Mouse (Mus musculus): ENCODE data around the gene Gm10273. TPM values are rescaled to one million over a fixed set of nuclear protein-coding genes. Genes with fewer than 3 reads are reported as not detected.

Gm10273 gene
- polyA plus RNA-seq, 1 experiment from 2014 or later = 3.4 TPM

DNA sequence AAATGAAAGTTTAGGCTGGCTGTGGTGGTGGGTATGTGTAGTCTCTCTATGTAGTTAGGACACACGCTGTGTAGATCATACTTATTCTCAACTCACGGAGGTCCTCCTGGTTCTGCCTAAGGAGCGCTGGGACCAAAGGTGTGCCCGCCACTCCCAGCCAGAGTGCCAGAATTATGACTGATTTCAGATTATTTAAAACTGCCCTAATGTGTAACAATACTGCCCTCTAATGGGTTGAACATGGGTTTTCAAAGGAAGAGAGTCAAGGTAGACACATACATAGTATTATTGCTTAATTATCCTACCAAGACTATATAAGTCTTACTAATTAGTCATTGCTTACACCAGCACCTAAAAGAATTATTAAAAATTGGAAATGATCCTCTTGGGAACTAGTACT, 36.7 kb upstream of the Gm10273 start:
- Histone ChIP-seq H3K27me3 (replicated peaks; ENCODE audit: control insufficient read depth, insufficient read depth, low read length) (no peaks in the 10 kb centered on the region), H3K4me3 (ENCODE audit: low read depth, low read length) (no peak overlapping the region), H3K4me1 (replicated peaks; ENCODE audit: control insufficient read depth, insufficient read depth, low read length) (no peaks in the 10 kb centered on the region), H3K4me2 (replicated peaks; ENCODE audit: low read depth) (no peak overlapping the region), H3K9ac (ENCODE audit: low read depth, low read length) (no peak overlapping the region), H3K36me3 (ENCODE audit: control insufficient read depth, insufficient read depth) (peaks cover 37% of the 10 kb centered on the region), H3K9me3 (ENCODE audit: control insufficient read depth) (no peaks in the 10 kb centered on the region), H3K27ac (ENCODE audit: low read depth, low read length) (no peak overlapping the region)
- peak; percentile 62 for TF ChIP-seq CTCF (IDR thresholded peaks at IDR 0.05; ENCODE audit: low read depth)
- 81% methylated on average over 4 of the region's 4 CpGs for WGBS
- ATAC-seq = no peak

DNA sequence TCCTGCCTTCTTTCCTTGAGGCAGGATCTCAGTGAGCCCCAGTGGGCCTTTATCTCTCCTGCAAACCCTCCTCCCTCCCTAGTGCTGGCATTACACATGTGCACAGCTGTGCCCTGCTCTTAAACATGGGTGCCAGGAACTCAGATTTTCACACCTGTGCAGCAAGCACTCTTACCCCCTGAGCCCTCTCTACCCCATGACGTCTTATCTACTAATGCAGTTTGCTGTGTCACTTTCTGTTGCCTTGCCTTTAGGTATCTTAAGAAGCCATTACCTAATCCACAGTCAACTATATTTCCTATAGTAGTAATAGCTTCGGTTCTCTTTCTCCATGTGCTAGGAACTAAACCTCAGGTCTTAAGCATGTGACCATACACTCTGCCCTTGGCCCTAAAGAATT, 32.2 kb upstream of the Gm10273 start:
- 87% methylated on average over 2 of the region's 2 CpGs for WGBS
- H3K9ac ChIP-seq (ENCODE audit: low read depth, low read length) = no peak overlapping the region
- H3K9me3 ChIP-seq (ENCODE audit: control insufficient read depth) = no peaks in the 10 kb centered on the region
- H3K27me3 ChIP-seq (replicated peaks; ENCODE audit: control insufficient read depth, insufficient read depth, low read length) = no peaks in the 10 kb centered on the region
- no peak for ATAC-seq
- peaks cover 55% of the 10 kb centered on the region for H3K36me3 ChIP-seq (ENCODE audit: control insufficient read depth, insufficient read depth)
- no peaks in the 10 kb centered on the region for H3K4me1 ChIP-seq (replicated peaks; ENCODE audit: control insufficient read depth, insufficient read depth, low read length)
- no peak overlapping the region for H3K27ac ChIP-seq (ENCODE audit: low read depth, low read length)
- TF ChIP-seq CTCF (IDR thresholded peaks at IDR 0.05; ENCODE audit: low read depth) = no peak
- no peak overlapping the region for H3K4me2 ChIP-seq (replicated peaks; ENCODE audit: low read depth)
- no peak overlapping the region for H3K4me3 ChIP-seq (ENCODE audit: low read depth, low read length)

DNA sequence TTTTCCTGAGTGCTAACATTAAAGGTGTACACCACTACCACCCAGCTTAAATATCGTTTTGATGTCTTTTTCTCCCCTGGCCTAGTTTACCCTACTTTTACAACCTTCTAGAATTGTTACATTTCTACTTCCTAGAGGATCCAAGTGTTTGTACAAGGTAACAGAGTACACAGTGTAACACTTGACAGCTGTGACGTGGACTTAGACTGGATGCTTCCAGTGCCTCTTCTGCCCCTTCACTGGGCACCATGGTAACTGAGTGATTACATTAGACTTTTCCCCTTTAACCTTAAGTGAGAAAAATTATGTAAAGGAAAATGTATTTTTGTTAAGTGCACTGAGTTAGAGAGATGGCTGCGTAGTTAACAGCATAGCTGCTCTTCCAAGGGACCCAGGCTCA, 30.9 kb upstream of the Gm10273 start:
- Histone ChIP-seq H3K9ac (ENCODE audit: low read depth, low read length) (no peak overlapping the region), H3K4me2 (replicated peaks; ENCODE audit: low read depth) (no peak overlapping the region), H3K4me1 (replicated peaks; ENCODE audit: control insufficient read depth, insufficient read depth, low read length) (no peaks in the 10 kb centered on the region), H3K27me3 (replicated peaks; ENCODE audit: control insufficient read depth, insufficient read depth, low read length) (no peaks in the 10 kb centered on the region), H3K9me3 (ENCODE audit: control insufficient read depth) (no peaks in the 10 kb centered on the region), H3K27ac (ENCODE audit: low read depth, low read length) (no peak overlapping the region), H3K36me3 (ENCODE audit: control insufficient read depth, insufficient read depth) (peaks cover 65% of the 10 kb centered on the region), H3K4me3 (ENCODE audit: low read depth, low read length) (no peak overlapping the region)
- ATAC-seq = no peak
- WGBS = 67% methylated on average over 3 of the region's 3 CpGs
- TF ChIP-seq CTCF (IDR thresholded peaks at IDR 0.05; ENCODE audit: low read depth) = no peak

DNA sequence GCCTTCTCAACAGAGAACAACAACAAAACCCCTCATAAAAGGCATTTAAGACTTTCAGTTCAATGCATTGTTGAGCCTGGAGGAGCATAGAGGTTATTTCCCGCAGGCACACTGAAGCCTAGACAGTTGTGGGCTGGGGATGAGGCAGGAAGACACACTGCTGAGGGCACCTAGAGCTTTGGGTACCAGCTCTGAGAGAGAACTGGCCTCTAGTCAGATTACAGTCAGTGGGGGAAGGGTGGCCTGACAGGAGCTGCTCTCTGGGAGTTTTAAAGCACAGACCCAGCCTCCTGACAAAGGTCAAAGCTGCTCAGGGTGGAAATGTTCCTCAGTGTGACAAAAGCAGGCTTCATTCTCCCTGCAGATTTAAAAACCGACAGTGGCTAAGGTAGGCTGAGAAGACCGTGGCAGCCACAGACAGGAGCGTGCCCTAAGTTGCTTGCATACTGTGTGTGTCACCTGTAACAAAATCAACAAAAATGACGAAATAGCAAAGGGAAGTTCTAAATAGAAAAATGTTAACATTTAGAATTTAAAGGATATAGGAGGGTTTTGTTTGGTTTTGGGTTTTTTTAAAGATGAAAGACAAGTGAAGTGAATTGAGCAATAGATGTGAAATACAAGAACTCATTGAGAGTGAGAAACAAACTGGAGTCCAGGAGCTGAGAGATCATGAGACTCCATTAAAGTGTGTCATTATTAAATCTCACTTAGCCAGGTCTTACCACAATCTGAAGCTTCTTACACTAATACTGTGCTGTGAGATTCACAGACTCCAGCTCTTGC, 29.4 kb upstream of the Gm10273 start:
- TF ChIP-seq CTCF (IDR thresholded peaks at IDR 0.05; ENCODE audit: low read depth) = no peak
- no peak overlapping the region for H3K9ac ChIP-seq (ENCODE audit: low read depth, low read length)
- no peak overlapping the region for H3K27ac ChIP-seq (ENCODE audit: low read depth, low read length)
- no peak overlapping the region for H3K4me2 ChIP-seq (replicated peaks; ENCODE audit: low read depth)
- H3K36me3 ChIP-seq (ENCODE audit: control insufficient read depth, insufficient read depth) = peaks cover 73% of the 10 kb centered on the region
- no peaks in the 10 kb centered on the region for H3K9me3 ChIP-seq (ENCODE audit: control insufficient read depth)
- no peak overlapping the region for H3K4me3 ChIP-seq (ENCODE audit: low read depth, low read length)
- WGBS = 84% methylated on average over 5 of the region's 5 CpGs
- no peak for ATAC-seq
- no peaks in the 10 kb centered on the region for H3K4me1 ChIP-seq (replicated peaks; ENCODE audit: control insufficient read depth, insufficient read depth, low read length)
- H3K27me3 ChIP-seq (replicated peaks; ENCODE audit: control insufficient read depth, insufficient read depth, low read length) = no peaks in the 10 kb centered on the region

DNA sequence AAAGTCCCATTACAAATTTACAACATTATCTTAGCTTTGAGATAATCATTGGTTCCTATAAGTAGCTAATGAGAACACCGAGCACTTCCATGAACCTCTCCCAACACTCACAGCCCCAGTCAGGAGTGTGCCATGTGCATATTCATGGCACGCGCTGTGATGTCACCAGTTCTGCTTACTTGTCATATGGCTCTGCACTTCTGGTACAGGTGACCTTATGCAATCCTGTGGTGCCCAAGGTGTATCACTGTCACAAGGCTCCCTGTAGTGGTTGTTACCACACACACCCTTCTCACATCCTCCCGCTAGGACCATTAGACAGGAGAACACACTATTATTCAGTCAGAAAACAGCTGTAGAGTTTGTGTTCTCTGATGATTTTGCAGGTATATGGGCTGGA, 28.7 kb upstream of the Gm10273 start:
- Histone ChIP-seq H3K36me3 (ENCODE audit: control insufficient read depth, insufficient read depth) (peaks cover 75% of the 10 kb centered on the region), H3K27me3 (replicated peaks; ENCODE audit: control insufficient read depth, insufficient read depth, low read length) (no peaks in the 10 kb centered on the region), H3K9me3 (ENCODE audit: control insufficient read depth) (no peaks in the 10 kb centered on the region), H3K27ac (ENCODE audit: low read depth, low read length) (no peak overlapping the region), H3K4me1 (replicated peaks; ENCODE audit: control insufficient read depth, insufficient read depth, low read length) (no peaks in the 10 kb centered on the region), H3K9ac (ENCODE audit: low read depth, low read length) (no peak overlapping the region), H3K4me2 (replicated peaks; ENCODE audit: low read depth) (no peak overlapping the region), H3K4me3 (ENCODE audit: low read depth, low read length) (no peak overlapping the region)
- no peak for ATAC-seq
- TF ChIP-seq CTCF (IDR thresholded peaks at IDR 0.05; ENCODE audit: low read depth) = no peak
- 96% methylated on average over 4 of the region's 4 CpGs for WGBS

DNA sequence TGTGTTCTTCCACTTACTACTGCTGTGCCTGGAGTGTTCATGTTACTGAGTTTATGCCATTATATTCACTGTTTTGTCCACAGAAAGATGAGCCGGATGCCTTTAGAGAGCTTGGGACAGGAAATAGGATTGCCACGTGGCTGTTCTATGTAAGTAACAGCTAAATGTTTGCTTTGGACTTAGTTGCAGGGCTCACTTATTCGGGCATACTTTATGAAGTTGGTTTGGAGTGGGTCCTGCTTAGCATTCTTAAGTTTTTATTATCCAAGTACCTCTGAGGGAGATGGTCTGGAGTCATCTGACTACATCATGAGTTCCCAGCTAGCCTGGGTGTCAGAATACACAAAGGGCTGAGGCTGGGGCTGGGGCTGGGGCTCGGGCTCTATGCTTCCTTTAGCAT, 28.2 kb upstream of the Gm10273 start:
- no peaks in the 10 kb centered on the region for H3K27me3 ChIP-seq (replicated peaks; ENCODE audit: control insufficient read depth, insufficient read depth, low read length)
- no peaks in the 10 kb centered on the region for H3K4me1 ChIP-seq (replicated peaks; ENCODE audit: control insufficient read depth, insufficient read depth, low read length)
- H3K9ac ChIP-seq (ENCODE audit: low read depth, low read length) = no peak overlapping the region
- no peak overlapping the region for H3K4me3 ChIP-seq (ENCODE audit: low read depth, low read length)
- no peak overlapping the region for H3K27ac ChIP-seq (ENCODE audit: low read depth, low read length)
- TF ChIP-seq CTCF (IDR thresholded peaks at IDR 0.05; ENCODE audit: low read depth) = no peak
- WGBS = 61% methylated on average over 4 of the region's 4 CpGs
- H3K36me3 ChIP-seq (ENCODE audit: control insufficient read depth, insufficient read depth) = peaks cover 73% of the 10 kb centered on the region
- no peaks in the 10 kb centered on the region for H3K9me3 ChIP-seq (ENCODE audit: control insufficient read depth)
- H3K4me2 ChIP-seq (replicated peaks; ENCODE audit: low read depth) = no peak overlapping the region
- no peak for ATAC-seq
